12 mouse cellular contexts compared by ENCODE assay signal in the genomic region with DNA sequence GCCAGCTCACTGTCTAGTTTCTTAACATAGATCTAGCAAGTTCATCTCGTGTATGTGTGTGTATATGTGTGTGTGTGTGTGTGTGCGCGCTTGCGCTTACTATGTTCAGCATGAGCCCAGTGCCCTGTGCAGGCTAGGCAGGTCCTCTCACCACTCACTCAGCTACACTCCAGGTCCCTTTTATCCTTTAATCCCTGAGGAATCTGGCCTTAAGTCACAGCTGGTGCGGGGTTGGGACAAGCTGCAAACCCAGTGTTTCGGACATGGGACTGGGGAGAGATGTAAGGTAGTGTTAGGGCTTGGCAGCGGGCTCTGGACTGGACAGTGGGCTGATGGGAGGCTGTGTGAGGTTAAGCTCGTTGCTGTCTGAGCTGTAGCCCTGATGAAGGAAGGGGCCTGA. TPM values are rescaled to one million over a fixed set of nuclear protein-coding genes. Genes with fewer than 3 reads are reported as not detected.
DNase-seq lines count a peak whose midpoint lies in the region; ATAC-seq and TF ChIP-seq lines count a peak whose summit lies in the region.
"Had no signal": no experiment of that assay in that cellular context is flagged by ENCODE, and none has a peak within 500 bp of the region (broad histone marks: within the 10 kb centered on the region; RNA-seq: fewer than 3 reads in every experiment).

No protein-coding gene starts in this region.

- no peak for TF ChIP-seq CTCF in E14TG2a.4 (conservative IDR thresholded peaks at IDR 0.05; ENCODE audit: low read length)

- peaks cover 66% of the 10 kb centered on the region for H3K4me1 ChIP-seq in heart, embryonic 11.5 days (ENCODE audit: control insufficient read depth, insufficient read depth, low read length)
- H3K4me1 ChIP-seq in E14TG2a.4 (replicated peaks; ENCODE audit: low read depth, low read length): peaks cover 95% of the 10 kb centered on the region
- H3K4me1 ChIP-seq in embryonic facial prominence, embryonic 15.5 days: peaks cover 74% of the 10 kb centered on the region
- H3K4me1 ChIP-seq in midbrain, embryonic 14.5 days (ENCODE audit: control insufficient read depth, insufficient read depth, low read length): peaks cover 65% of the 10 kb centered on the region

- WGBS in heart, embryonic 11.5 days (ENCODE audit: insufficient replicate concordance): 64% methylated on average over 8 of the region's 8 CpGs
- 58% methylated on average over 8 of the region's 8 CpGs for WGBS in embryonic facial prominence, embryonic 15.5 days
- 54% methylated on average over 8 of the region's 8 CpGs for WGBS in midbrain, embryonic 14.5 days

- no peaks in the 10 kb centered on the region; the same call in 1 of the 2 replicates for H3K36me3 ChIP-seq in heart, embryonic 11.5 days (ENCODE audit: control insufficient read depth, insufficient read depth, low read length)
- peaks cover 29% of the 10 kb centered on the region for H3K36me3 ChIP-seq in E14TG2a.4 (ENCODE audit: insufficient read depth, low read length)
- no peaks in the 10 kb centered on the region for H3K36me3 ChIP-seq in embryonic facial prominence, embryonic 15.5 days
- H3K36me3 ChIP-seq in midbrain, embryonic 14.5 days (ENCODE audit: control insufficient read depth, insufficient read depth, low read length): no peaks in the 10 kb centered on the region

- intact Hi-C loops in heart, postnatal 10 days (cut with DNase I): no loop called here

- H3K9ac ChIP-seq in heart, embryonic 11.5 days (ENCODE audit: low read depth, low read length): peak overlapping the region; percentile 35; the same call in 1 of the 2 replicates
- H3K9ac ChIP-seq in embryonic facial prominence, embryonic 15.5 days: no peak overlapping the region
- peak overlapping the region; percentile 6; the same call in 1 of the 2 replicates for H3K9ac ChIP-seq in midbrain, embryonic 14.5 days (replicated peaks; ENCODE audit: low read length)

- H3K9me3 ChIP-seq in heart, embryonic 11.5 days (replicated peaks; ENCODE audit: control insufficient read depth, low read length): no peaks in the 10 kb centered on the region
- H3K9me3 ChIP-seq in E14TG2a.4 (ENCODE audit: low read length): no peaks in the 10 kb centered on the region
- H3K9me3 ChIP-seq in embryonic facial prominence, embryonic 15.5 days (replicated peaks): no peaks in the 10 kb centered on the region
- H3K9me3 ChIP-seq in midbrain, embryonic 14.5 days (ENCODE audit: control insufficient read depth, low read length): no peaks in the 10 kb centered on the region

- no peaks in the 10 kb centered on the region for H3K27me3 ChIP-seq in heart, embryonic 11.5 days (ENCODE audit: control insufficient read depth, insufficient read depth, low read length)
- H3K27me3 ChIP-seq in E14TG2a.4 (ENCODE audit: insufficient read depth, low read length): no peaks in the 10 kb centered on the region
- H3K27me3 ChIP-seq in embryonic facial prominence, embryonic 15.5 days: no peaks in the 10 kb centered on the region
- H3K27me3 ChIP-seq in midbrain, embryonic 14.5 days (ENCODE audit: control insufficient read depth, insufficient read depth, low read length): no peaks in the 10 kb centered on the region

- no peak for DNase-seq in heart, postnatal 10 days
- DNase-seq in midbrain, embryonic 14.5 days: no peak
- DNase-seq in embryo, embryonic 11 days: no peak
- DNase-seq in kidney, postnatal 36 days: no peak
- DNase-seq in gastrocnemius, adult 18-20 months (ENCODE audit: low spot score): no peak
- DNase-seq: cerebellum, adult 9-11 months; kidney, postnatal 4 days had no signal

- H3K27ac ChIP-seq in heart, embryonic 11.5 days (ENCODE audit: low read depth, low read length): peak overlapping the region; percentile 58
- H3K27ac ChIP-seq in embryonic facial prominence, embryonic 15.5 days (replicated peaks): peak overlapping the region; percentile 35
- no peak overlapping the region for H3K27ac ChIP-seq in midbrain, embryonic 14.5 days (replicated peaks; ENCODE audit: low read depth, low read length)
- H3K27ac ChIP-seq: macrophage had no signal

- no peak overlapping the region for H3K4me3 ChIP-seq in heart, embryonic 11.5 days (ENCODE audit: low read depth, low read length)
- H3K4me3 ChIP-seq in E14TG2a.4 (replicated peaks; ENCODE audit: low read length): peak overlapping the region; percentile 81
- no peak overlapping the region for H3K4me3 ChIP-seq in embryonic facial prominence, embryonic 15.5 days (replicated peaks)
- H3K4me3 ChIP-seq in midbrain, embryonic 14.5 days (replicated peaks; ENCODE audit: low read depth, low read length): no peak overlapping the region

- peak overlapping the region; percentile 23 for H3K4me2 ChIP-seq in heart, embryonic 11.5 days
- no peak overlapping the region for H3K4me2 ChIP-seq in embryonic facial prominence, embryonic 15.5 days (replicated peaks)
- H3K4me2 ChIP-seq in midbrain, embryonic 14.5 days (ENCODE audit: low read length): no peak overlapping the region

- no peak for ATAC-seq in heart, embryonic 11.5 days (replicated peaks; ENCODE audit: insufficient number of reproducible peaks, low FRiP score, low TSS enrichment)
- no peak for ATAC-seq in embryonic facial prominence, embryonic 15.5 days (ENCODE audit: insufficient number of reproducible peaks, low FRiP score, low TSS enrichment, low read depth)
- no peak for ATAC-seq in midbrain, embryonic 14.5 days (ENCODE audit: low FRiP score, low TSS enrichment)
- ATAC-seq: CD4-positive, CD25-positive, alpha-beta regulatory T cell, adult 4 months had no signal

RNA-seq across cellular contexts. Expression of a gene that starts 19.1 kb away (rescaled TPM):
- 39.3 and 40.6 TPM in 2 replicates for polyA plus RNA-seq in heart, embryonic 11.5 days (2014; fragmentation: Nextera tagmentation; extraction: Ambion mirVana)
- 100 to 1,000 TPM; 118 to 134 TPM for total RNA-seq in heart, postnatal 10 days (2021)
- polyA plus RNA-seq in embryonic facial prominence, embryonic 15.5 days (2015; fragmentation: Nextera tagmentation; extraction: Ambion mirVana): 54.0 and 56.2 TPM in 2 replicates
- 121 and 141 TPM in 2 replicates for polyA plus RNA-seq in midbrain, embryonic 14.5 days (2014; fragmentation: Nextera tagmentation; extraction: Ambion mirVana)
- total RNA-seq in gastrocnemius, adult 18-20 months (2021): 10 to 100 TPM; 78.4 to 79.7 TPM
